Mouse (Mus musculus) left cerebral cortex, adult 18-20 months (tissue): ENCODE measurements around the gene Dpy19l2. TPM values are rescaled to one million over a fixed set of nuclear protein-coding genes. Genes with fewer than 3 reads are reported as not detected.
"Not testable (repeated sequence)": the region's sequence is repeated elsewhere in the genome, so short reads cannot be mapped to it uniquely, and the experiment has no call there.

ENCODE experiments used
- DNase-seq, 2 experiments: peaks; one replicate each; pipeline ENCODE4 v3.0.0; 2021 to 2022; ENCODE audit warnings: low spot score in 2 of 2, mixed read lengths in 1 of 2
- long read RNA-seq, 2 experiments: library from polyadenylated mRNA; stranded (forward); transcript quantifications; one replicate each; pipeline ENCODE4 v2.0.0; 2021
- total RNA-seq, 2 experiments: library from RNA; stranded (reverse); gene quantifications; 2 replicates each; pipeline ENCODE4 v1.2.3; 2021

Dpy19l2 gene
- total RNA-seq, result under 1 TPM; 0.16 to 0.40 TPM
- long read RNA-seq, experiment 1, result 0 reads
- long read RNA-seq, experiment 2, partial matches to known transcripts, result 0 of 1 reads
- long read RNA-seq, experiment 2, other reads (novel, unspliced or antisense), result 1 of 1 reads

DNA sequence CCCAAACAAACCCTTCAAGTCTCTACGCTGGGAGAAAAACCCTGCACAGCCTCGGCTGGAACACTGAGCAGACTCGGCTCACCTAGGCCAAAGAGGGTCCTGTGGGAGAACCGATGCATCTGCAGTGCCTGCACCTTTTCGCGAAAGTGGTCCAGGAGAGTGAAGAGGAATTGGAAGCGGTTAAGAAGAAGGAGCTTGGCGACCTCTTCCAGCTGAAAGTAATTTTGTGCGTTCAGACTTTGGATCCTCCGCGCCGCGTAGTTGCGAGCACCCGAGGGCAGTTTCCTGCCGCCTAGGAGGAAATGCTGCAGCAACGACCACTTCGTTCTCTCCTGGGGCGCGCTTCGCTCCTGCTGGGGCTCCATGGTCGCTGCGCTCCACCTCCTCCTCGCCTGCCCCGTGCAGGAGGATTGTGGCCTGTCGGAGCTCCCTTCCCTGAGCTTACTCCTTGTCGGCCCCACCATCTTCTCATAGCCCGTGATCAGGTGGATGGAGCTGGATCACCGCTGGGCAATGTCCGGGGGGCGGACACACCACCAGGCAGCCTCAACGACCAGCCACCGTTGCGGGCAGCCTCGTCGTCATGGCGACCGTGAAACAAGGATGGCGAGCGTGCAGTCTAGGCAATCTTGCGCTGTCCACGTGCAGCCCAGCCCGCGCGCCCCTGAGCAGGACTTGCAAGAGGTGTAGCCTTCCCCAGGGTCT, at the start of gene Dpy19l2:
Gene Dpy19l2 (minus strand): TSS at position 594 of the 705 bp plus-strand sequence.
- peak; percentile 30 to 57 for DNase-seq

DNA sequence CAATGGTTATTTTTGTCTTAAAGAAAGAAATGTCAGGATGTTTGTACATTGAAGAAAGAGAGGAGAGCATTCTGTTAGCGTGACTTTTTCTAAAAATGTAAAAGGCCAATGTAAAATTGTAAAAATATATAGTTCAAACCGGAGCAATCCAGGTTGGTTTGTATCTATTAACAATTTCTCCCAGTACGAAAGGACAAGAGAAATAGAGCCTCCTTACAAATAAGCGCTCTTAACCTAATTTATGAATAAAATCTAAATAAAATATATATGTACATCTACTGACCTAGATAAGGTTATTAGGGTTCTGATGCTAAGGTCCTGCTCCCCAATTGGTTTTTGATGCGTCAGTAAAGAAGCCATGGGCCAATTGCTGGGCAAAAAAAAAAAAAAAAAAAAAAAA, 48.9 kb upstream of the Dpy19l2 start:
- DNase-seq, result no peak

DNA sequence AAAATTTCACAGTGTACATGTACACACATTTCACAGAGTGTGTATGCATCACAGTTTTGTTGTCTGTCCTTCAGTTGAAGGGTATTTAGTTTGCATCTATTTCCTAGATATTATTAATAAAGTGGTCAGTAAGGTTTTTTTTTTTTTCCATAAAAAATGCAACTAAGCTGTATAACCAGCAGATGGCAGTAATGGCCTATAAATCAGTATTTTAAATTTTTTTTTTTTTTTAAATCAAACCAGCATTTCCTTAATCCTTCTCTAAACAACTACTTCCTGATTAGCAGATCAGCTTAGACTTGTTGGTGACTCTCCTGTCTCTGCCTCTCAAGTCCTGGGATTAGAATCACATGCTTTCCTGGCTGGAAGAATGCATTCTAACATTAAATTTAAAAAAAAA, 5.2 kb upstream of the Dpy19l2 start:
- no peak for DNase-seq

DNA sequence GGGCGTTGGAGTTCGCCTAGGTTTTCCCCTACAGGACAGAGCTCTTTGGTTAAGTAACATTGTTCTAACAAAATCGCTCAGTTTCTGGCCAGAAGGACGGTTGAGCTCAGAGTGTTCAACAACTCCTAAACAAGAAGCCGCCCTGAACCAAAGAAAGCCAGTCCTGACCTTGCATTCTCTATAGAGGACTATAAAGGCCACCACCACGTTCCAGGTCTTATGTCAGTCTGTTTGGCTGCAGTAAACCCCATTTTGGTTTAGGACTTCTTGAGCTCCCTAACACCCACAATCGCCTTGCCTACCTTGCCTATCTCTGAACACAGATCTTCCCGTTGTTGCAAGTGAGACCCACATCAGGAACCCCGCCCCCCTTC, 299 bp upstream of the Dpy19l2 start:
- no peak for DNase-seq

DNA sequence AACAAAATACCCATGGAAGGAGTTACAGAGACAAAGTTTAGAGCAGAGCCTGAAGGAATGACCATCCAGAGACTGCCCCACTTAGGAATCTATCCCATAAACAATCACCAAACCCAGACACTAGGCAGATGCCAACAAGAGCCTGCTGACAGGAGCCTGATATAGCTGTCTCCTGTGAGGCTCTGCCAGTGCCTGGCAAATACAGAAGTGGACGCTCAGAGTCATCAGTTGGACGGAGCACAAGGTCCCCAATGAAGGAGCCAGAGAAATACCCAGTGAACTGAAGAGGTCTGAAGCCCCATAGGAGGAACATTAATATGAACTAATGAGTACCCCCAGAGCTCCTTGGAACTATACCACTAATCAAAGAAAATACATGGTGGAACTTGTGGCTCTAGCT, 58.8 kb downstream of the Dpy19l2 start:
- not testable (repeated sequence) for DNase-seq

DNA sequence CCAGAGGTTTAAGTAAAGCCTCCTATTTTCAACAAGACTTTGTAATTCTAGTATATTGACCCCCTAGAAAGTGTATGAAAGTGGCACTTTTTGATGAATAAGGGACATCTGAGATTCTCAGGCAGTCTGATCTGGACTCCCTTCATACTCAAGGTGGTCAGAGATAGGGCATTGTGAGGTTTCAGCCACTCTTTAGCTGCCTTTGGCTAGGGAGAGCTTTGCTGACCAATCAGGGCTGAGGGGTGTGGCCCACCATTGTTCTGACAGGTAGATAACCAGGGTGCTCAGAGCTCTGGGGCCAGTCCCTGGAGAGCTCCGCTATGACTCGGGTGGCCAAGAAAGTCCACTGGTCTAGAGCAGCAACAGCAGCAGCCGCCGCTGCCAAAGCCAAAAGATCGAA, 71.2 kb downstream of the Dpy19l2 start, which contains the start of gene Cypt4:
Gene Cypt4 (plus strand): TSS at position 301 of the 400 bp plus-strand sequence.
- no peak for DNase-seq

DNA sequence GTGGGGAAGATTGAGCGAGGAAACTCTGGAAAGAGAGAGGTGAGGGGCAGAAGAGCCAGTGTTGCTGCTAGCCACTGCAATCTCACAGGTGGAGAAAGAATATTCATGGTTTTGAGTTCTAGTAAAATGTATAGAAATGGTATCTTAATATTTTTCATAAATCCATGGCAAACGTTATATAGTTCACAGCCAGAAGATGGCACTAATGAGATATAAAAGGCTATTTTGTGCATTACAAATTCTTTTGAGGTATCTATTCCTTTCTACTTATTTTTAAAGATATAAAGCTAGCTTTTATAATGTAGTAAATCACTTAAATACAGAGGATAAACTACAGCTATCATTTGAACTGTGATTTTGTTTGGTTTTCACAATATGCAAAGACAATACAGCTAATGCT, 157.9 kb downstream of the Dpy19l2 start:
- DNase-seq, result no peak

DNA sequence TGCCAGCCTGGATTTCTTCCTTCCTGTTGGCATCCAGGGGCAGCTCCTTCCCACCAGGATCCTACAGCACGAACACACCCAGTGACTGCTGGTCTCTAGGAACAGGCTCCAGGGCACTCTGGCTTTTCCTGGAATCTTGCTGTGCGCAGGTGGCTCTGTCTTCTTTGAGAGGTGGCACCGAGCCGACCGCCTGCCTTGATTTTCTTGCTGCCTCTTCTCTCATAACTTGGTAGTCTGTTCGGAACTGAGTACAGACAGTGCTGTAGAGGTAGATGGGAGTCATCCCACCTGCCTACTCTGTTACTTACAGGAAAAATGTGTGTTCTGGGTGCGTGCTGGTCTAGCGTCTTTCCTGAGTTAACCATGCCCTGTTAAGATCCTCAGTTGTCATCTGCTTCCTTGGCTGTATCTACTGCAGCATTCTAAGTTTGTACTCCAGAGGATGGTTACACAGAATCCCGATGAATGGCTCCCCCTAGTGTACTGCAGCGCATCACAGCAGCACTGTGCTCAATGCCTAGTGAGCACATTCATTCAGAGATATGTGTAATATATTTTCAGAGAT, 179.4 kb downstream of the Dpy19l2 start:
- DNase-seq, result peak; percentile 77 to 82

DNA sequence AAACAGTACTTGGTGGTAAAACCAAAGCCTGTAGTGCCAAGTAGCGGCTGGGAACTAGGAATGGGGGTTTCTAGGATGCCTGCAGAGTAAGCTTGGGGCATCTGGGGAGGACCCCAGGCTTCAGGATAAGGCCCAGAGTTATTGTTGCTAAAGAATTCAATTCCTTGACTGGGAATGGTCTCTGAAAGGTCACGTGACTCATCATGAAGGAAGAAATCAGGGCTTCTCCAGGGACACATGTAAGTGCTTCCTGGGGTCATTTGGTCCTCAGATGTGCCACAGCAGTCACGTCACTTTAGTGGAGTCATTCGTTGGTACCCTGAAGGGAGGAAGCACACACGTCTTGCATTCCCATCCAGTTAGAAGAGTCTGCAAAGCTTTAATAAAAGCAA, 182.0 kb downstream of the Dpy19l2 start:
- no peak for DNase-seq

DNA sequence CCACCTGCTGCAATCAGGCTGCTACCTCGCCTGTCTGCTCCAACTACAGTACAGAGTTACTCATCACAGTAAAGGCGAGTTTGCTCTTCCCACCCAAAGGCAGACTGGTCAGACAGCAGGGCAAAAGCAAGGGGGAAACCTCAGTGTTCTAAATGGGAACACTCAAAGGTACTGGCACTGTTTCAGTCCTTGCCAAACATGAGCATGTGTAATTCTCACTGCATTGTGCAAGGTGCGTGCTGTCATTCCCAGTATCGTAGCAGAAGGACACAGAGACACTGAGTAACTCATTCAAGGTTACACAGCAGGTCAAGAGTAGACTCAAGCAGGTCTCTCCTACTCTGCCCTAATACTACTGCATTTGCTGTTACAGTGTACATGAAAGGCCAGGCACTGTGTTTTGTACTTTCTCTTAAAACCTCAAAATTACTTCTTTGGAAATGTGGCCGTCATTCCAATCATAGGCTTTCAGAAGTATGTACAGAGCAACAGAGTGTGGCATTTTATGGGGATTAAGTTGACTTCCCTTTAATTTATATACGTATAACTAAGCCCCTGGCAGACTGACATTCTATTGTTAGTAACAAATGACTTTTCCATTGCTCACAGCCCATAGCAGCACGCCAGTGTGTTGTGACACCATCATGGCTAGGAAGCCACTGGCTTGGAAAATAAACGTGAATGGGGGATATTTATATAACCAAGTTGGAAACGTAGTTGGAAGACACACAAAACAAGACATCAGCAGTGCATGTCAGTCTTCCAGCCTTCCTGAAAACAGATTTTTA, 182.6 kb downstream of the Dpy19l2 start:
- no peak for DNase-seq

DNA sequence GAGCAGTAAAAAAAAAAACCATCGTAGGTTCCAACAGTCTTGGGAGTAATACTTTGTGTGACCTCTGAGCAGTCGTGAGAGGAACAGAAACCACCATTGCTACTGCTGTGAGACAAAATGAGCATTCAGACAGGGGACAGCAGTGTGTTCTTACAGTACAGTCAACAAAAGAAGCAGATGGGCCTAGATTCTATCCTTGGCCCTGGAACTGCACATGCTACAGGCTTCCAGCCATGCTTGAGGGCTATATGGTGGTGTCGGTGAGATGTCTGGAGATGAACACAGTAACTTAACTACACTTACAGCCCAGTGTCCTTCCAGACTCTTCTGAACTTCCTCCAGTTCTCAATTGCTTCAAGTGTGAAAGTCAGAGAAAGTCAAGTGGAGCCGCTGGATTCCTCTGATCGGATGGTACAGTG, 184.0 kb downstream of the Dpy19l2 start:
- DNase-seq, result no peak

DNA sequence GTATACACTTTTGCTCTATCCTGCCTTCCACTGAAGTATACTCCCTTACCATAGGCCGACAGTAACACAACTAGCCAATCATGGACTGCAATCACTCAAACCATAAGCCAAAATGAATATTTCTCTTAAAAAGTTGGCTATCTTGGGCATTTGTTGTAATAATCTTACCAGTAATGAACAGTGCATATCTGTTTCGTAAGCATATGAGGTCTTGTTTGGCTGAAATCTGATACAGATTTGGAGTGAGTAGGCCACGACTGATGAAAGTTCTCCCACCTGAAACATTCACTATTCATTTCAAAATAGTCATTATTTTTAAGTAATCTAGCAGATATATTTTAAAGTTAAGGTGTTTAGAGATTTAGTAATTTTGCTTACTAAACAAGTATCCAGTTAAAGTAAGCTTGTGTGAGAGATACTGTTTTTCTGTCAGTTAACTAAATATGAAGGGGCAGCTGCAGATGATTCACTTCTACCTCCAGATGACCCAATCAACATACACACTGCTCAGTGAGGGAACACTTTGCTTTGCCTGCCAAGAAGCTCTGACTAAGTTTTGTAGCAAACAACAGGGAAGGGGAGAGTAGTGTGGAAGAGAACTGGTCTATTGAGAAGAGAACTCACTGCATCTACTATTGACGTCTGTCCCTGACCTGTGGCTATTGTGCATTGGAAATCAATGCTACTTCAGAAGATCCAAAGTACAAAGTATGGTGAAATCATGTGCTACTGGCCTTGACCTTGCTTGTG, 184.5 kb downstream of the Dpy19l2 start:
- DNase-seq, result no peak

DNA sequence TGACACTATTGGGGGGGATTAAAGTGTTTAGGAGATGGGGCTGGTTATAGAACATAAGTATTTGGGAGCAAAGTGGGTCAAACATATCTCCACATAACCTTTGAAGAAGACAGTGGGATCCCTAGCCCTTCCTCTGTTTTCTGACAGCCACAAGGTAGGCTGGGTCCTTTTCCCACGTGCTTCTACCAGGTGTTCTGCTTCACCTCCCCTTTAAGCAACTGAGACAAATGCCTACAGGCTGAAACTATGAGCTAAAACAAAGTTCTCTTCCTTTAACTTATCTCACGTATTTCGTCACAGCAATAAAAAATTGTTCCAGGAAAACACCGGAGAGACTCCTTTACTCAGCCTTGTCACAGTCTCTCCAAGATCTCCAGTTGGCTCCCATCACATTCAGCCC, 187.2 kb downstream of the Dpy19l2 start:
- no peak for DNase-seq

Other genes with a start within 250 kb of the Dpy19l2 start
- 10 to 100 TPM; 77.4 to 80.0 TPM for gene Dpy19l1, start 193.2 kb downstream of the Dpy19l2 start, total RNA-seq
- gene Cypt4, start 71.1 kb downstream of the Dpy19l2 start, total RNA-seq, result not detected
- gene Tbx20, start 78.0 kb upstream of the Dpy19l2 start, total RNA-seq, result not detected